Mouse (Mus musculus) E14TG2a.4 (cell line): Measurements from ENCODE around the gene Zfp579.

Source experiments
- CTCF ChIP-seq: conservative IDR thresholded peaks from 2 replicates; pipeline ENCODE4 v1.5.1; 2014; ENCODE audit warnings: low read length
- NANOG ChIP-seq: IDR thresholded peaks from 2 replicates; pipeline ENCODE4 v1.6.1; 2014; ENCODE audit warnings: borderline replicate concordance, low read length, mixed read lengths
- POU5F1 ChIP-seq: IDR thresholded peaks from 2 replicates; pipeline ENCODE4 v1.6.1; 2014; ENCODE audit warnings: low read length, borderline replicate concordance

- TF ChIP-seq POU5F1: no peak
- TF ChIP-seq CTCF: no peak
- TF ChIP-seq NANOG: no peak
Measured at GRCm38 (mm10) chr7:5020685-5021084, 24.7 kb upstream of the Zfp579 start.
